Mouse (Mus musculus): Measurements from ENCODE around the gene Amdhd1. TPM values are rescaled to one million over a fixed set of nuclear protein-coding genes. Genes with fewer than 3 reads are reported as not detected.

Gene Amdhd1
- total RNA-seq, 2 experiments from 2014 or later, result 0.18 TPM; not detected in 1

Other genes starting within 250 kb of the Amdhd1 start
- 10 to 100 TPM; 41.9 to 46.7 TPM for gene Elk3, start 228.9 kb downstream of the Amdhd1 start, total RNA-seq (2021)
- 10 to 100 TPM; 38.5 to 46.5 TPM for gene Lta4h, start 86.6 kb downstream of the Amdhd1 start, total RNA-seq (2021)
- under 1 TPM; 0.09 to 0.56 TPM for gene Hal, start 51.3 kb downstream of the Amdhd1 start, total RNA-seq (2021)
- under 1 TPM; 0.07 to 0.09 TPM for gene Ccdc38, start 599 bp upstream of the Amdhd1 start, total RNA-seq (2021)
- 10 to 100 TPM; 14.3 to 14.9 TPM for gene Snrpf, start 49.7 kb upstream of the Amdhd1 start, total RNA-seq (2021)
- gene Ntn4, start 100.6 kb upstream of the Amdhd1 start, total RNA-seq (2021), result 10 to 100 TPM; 10.3 to 12.3 TPM

All from gastrocnemius, postnatal 10 days (tissue).